Mouse (Mus musculus) heart, embryonic 16.5 days (tissue): ENCODE measurements around the gene Olfr669. TPM values are rescaled to one million over a fixed set of nuclear protein-coding genes. Genes with fewer than 3 reads are reported as not detected.

Experiments
- polyA plus RNA-seq: library from polyadenylated mRNA; unstranded; fragments of >200 nt; fragmentation: Nextera tagmentation; extraction: Ambion mirVana; gene quantifications from 2 replicates; pipeline ENCODE4 v1.2.1, GENCODE M21; 2015

The Olfr669 gene
- polyA plus RNA-seq, 1 experiment from 2014 or later = not detected

Other genes with a start within 250 kb of the Olfr669 start
- gene Olfr661, start 247.7 kb upstream of the Olfr669 start, polyA plus RNA-seq = not detected in 2 replicates
- gene Usp17le, start 156.8 kb upstream of the Olfr669 start, polyA plus RNA-seq = not detected in 2 replicates
- gene Usp17lb, start 91.6 kb upstream of the Olfr669 start, polyA plus RNA-seq = not detected in 2 replicates
- not detected in 2 replicates for gene Usp17la, start 77.2 kb upstream of the Olfr669 start, polyA plus RNA-seq
- gene Olfr665, start 56.2 kb upstream of the Olfr669 start, polyA plus RNA-seq = not detected in 2 replicates
- gene Olfr666, start 38.3 kb upstream of the Olfr669 start, polyA plus RNA-seq = not detected in 2 replicates
- gene Olfr667, start 12.8 kb upstream of the Olfr669 start, polyA plus RNA-seq = not detected in 2 replicates
- gene Olfr668, start 6.2 kb upstream of the Olfr669 start, polyA plus RNA-seq = not detected in 2 replicates
- not detected in 2 replicates for gene Olfr670, start 28.4 kb downstream of the Olfr669 start, polyA plus RNA-seq
- not detected in 2 replicates for gene Olfr671, start 44.9 kb downstream of the Olfr669 start, polyA plus RNA-seq
- not detected in 2 replicates for gene Olfr672, start 67.8 kb downstream of the Olfr669 start, polyA plus RNA-seq
- not detected in 2 replicates for gene Olfr675, start 94.2 kb downstream of the Olfr669 start, polyA plus RNA-seq
- gene Olfr676, start 98.5 kb downstream of the Olfr669 start, polyA plus RNA-seq = not detected in 2 replicates
- gene Olfr677, start 117.1 kb downstream of the Olfr669 start, polyA plus RNA-seq = not detected in 2 replicates
- not detected in 2 replicates for gene Olfr678, start 130.2 kb downstream of the Olfr669 start, polyA plus RNA-seq
- not detected in 2 replicates for gene Olfr679, start 147.0 kb downstream of the Olfr669 start, polyA plus RNA-seq
- not detected in 2 replicates for gene Olfr680-ps1, start 158.6 kb downstream of the Olfr669 start, polyA plus RNA-seq
- gene Olfr681, start 182.6 kb downstream of the Olfr669 start, polyA plus RNA-seq = not detected in 2 replicates
- gene Olfr683, start 212.8 kb downstream of the Olfr669 start, polyA plus RNA-seq = not detected in 2 replicates
- gene Olfr684, start 229.4 kb downstream of the Olfr669 start, polyA plus RNA-seq = not detected in 2 replicates